Mouse (Mus musculus) gonadal fat pad, adult 2 months (tissue): ENCODE measurements around the gene Hmga1. TPM values are rescaled to one million over a fixed set of nuclear protein-coding genes. Genes with fewer than 3 reads are reported as not detected.

Source experiments
- DNase-seq: peaks from one replicate; pipeline ENCODE4 v3.0.0-alpha.2; 2012; ENCODE audit warnings: low read depth
- polyA plus RNA-seq: library from polyadenylated mRNA; depleted of rRNA; stranded (reverse); fragments of >200 nt; gene quantifications from 2 replicates; pipeline ENCODE4 v1.2.3, GENCODE M21; 2012

Gene Hmga1
- polyA plus RNA-seq, 1 experiment, result 36.6 TPM

DNA sequence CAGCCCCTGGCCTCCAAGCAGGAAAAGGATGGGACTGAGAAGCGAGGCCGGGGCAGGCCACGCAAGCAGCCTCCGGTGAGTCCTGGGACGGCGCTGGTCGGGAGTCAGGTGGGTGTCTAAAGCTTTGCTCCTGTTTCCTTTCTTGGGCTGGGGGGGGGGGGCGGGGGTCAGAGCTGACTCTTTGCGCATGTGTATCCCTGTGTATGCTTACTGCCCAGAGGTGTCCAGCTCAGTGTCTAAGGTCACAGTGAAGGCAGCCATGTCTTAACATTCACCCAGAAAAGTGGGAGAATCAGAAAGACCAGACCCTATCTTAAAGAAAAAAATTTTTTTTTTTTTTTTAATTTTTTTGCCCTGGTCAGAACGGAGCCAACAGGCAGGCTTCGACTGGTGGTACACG lies 3.3 kb downstream of the Hmga1 start:
- DNase-seq, result no peak

DNA sequence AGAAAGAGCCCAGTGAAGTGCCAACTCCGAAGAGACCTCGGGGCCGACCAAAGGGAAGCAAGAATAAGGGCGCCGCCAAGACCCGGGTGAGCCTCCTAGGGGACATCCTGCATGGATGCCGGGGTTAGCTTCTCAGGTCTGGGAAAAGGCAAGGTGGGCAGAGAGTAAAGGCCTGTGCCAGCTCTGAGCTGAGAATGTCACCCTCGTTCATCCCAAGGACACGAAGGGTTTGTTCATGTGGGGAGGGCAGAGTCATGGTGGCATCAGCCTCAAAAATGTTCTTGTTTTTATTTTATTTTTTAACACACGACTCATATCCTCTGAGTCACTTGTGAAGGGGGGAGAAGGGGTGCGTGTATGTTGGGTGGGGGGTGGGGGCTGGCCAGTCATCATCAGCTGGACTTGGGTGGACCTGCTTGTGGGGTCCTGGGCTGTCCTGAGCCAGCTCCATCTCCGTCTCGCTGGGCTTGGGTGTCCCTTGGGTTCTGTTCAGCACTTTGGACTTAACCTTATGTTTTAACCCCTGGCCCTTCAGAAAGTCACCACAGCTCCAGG lies 4.7 kb downstream of the Hmga1 start:
- no peak for DNase-seq

DNA sequence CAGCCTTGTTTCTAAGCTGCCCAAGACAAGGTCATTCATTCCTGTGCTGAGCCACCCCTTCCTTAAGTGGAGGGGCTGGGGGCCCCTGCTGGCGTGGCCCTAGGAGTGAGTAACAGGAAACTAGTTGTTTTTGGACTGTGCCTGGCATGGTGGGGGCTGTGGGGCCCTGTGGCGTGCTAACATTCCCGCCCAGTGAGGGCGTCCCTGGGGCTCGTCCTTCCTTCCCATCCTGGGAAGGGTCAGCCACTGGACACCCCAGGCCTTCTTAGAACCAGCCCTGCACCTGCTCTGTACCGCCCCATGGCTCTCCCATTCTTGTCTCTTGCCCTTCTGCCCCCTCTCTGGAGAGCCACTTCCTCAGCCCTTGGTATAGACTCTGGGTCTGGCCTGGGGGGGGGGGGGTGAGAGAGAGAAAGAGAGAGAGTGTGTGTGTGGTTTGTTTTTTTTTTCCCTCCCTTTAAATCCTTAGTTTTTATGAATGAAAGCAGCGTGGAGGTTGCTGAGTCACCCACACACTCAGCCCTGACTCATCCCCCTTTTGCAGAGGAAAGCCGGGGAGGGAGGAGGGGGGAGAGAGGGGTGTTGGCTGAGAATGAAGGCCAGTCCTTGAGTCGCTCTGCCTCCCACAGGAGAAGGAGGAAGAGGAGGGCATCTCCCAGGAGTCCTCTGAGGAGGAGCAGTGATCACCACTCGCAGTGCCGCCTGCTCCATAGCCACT lies 5.7 kb downstream of the Hmga1 start:
- no peak for DNase-seq

DNA sequence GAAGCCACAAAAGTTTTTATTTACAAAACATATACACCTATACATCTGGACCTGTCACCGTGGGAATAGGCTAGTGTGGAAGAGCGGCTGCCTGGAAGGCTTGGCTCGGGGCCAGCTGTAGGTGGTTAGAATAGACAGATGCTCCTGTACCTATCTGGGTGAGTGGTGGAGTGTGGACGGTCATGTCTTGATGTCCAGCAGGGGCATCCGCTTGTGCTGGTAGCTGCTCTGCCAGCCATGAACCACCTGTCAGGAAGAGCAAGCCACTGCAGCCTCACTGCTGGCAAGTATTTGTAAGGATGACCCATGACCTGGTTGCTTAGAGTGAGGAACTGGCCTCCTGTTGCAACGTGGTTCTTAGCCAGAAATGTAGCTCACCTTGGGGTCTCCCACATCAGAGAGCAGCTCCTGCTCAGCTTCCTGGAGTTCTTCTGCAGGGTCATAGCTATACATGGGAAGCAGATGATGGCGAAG lies 7.5 kb downstream of the Hmga1 start:
- DNase-seq, result no peak

DNA sequence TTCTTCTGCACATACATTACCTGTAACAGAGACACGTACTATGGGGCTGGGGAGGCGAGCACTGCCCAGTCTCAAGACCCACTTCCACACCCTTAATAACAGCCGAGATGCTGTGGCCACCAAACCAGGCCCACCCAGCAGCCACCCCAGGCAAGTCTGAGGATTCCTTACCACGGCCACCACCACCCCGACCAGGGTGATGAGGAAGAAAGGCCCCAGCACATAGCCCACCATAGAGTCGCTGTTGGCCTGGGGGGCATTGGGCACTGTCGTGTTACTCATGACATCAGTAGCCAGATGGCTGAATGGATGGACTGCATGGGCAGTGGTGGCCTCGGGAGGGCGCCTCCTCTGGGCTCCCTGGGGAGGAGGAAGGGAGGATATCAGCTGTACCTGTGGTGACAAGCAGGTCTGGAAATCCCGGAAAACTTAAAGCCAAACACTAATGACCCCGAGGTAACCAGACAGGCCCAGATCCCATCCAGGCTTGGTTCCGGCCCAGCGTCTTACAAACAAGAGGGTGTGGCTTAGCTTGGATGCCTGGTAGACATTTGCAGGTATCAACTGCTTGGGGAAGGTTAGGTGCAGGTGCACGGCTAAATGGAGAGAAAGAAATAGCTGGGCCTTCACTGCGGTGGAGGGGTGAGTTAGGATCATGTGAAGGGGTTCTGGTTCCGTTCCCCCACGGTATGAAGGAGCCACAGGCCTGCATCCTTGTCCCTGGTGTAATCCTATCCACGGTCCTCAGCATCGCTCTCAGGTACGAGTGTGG lies 8.3 kb downstream of the Hmga1 start:
- no peak for DNase-seq

DNA sequence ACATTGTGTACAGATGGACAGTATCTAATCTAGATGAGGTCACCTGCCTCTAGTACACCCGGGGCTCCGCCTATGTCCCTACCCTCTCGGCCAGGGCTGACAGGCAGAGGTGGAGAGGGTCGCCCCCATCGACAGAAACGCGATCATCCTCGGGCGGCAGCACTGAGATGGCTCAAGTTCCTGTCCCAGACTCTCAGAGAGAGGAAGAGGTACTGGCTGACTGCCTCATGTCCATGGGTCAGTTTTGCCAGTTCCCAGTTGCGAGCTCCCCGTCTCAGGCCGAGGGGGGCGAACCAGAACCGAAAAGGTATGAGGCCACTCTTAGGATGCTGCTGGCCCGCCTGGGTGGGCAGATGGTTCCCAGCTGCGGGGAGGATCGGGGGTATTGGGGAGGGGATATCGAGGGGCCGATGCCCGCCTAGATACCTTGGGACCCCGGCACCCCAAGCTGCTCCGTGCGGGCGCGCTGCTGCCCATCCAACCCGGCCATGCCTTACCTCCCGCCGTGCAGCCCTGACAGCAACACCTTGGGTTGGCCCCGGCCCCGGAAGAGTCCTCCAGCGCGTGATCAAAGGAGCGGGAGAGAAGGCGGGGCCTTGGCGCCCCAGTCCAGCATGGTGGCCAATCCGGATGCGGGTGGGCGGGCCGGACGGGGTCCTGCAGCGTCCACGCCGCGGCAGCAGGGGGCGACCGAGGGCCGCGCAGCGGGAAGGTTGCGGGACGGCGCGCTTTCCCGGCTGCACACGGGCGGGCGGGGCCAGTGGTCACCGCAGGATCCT lies 9.1 kb downstream of the Hmga1 start, which contains the start of gene AI413582:
TSS of gene AI413582 (minus strand) at position 594 of the 779 bp plus-strand sequence.
- no peak for DNase-seq

DNA sequence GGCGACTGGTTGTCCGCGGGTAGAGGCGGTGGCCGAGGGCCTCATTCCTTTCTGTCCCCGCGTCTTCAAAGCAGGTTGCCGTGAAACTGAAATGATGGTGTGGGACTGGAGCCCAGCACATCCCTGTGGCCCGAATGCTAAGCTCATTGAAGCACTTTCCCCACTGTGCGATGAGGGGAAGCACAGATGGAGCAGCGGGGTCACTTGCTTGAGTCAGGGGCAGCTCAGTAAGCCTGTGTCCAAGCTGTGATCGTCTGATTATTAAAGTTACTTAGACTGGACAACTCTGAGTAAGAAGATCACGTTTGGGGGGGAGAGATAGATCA lies 9.6 kb downstream of the Hmga1 start:
- no peak for DNase-seq

DNA sequence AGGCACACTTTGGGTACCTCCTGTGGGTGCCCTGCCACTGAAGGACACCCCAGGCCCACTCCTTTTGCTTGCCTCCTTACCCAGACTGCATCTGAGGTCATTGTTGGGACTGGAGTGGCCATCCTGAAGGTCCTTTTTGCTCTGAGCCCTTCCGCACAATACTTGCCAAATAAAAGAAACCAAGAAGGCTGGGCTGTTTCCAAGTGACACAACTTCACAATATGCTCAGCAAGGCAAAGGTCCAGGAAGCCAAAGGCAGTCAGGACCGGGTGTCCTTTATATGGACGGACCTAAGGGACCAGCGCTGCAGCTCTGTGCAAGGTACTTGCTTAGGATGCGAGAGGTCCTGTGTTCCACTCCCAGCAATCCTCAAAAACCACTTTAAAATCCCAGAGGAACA lies 11.9 kb downstream of the Hmga1 start:
- DNase-seq, result no peak

DNA sequence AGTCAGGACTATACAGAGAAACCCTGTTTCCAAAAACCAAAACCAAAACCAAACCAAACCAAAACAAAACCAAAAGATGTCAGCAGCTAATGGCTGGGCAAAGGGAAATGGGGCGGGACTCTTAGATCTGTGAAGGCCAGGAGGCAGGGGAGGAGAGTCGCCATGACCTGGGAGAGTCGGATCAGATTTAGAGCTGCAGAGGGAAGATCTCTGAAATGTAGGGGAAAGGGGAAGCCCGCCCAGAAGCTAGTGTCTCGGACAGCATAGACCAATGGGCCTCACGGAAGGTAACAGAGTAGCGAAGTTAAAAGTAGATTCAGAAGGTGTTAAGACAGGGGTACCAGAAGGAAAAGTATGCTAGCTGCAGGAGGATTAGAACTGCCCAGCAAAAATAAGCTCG lies 15.0 kb downstream of the Hmga1 start:
- no peak for DNase-seq

DNA sequence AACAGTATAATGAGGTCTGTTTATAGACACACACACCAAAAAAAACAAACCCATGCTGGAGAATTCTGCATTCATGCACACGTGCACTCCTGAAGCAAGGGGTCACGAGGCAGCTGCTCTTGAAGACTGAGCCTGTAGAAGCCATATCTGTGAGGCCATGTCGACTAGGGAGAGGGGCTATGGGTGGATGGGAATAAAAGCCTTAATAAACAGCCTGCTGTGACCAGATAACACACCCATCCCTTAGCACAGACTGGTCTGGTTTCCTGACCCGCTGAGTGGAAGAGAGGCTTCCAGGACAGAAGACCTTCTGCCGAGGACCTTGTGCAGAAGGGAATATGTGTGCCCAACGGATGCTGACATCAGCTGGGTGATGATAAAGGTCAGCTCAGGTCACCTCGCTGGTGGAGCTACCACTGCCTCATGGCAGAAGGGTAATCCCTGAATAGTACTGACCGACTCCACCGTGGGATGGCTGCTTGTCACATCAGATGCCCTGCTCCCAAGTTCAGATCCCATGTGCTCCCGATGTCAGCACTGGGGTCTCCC lies 17.5 kb downstream of the Hmga1 start:
- no peak for DNase-seq

DNA sequence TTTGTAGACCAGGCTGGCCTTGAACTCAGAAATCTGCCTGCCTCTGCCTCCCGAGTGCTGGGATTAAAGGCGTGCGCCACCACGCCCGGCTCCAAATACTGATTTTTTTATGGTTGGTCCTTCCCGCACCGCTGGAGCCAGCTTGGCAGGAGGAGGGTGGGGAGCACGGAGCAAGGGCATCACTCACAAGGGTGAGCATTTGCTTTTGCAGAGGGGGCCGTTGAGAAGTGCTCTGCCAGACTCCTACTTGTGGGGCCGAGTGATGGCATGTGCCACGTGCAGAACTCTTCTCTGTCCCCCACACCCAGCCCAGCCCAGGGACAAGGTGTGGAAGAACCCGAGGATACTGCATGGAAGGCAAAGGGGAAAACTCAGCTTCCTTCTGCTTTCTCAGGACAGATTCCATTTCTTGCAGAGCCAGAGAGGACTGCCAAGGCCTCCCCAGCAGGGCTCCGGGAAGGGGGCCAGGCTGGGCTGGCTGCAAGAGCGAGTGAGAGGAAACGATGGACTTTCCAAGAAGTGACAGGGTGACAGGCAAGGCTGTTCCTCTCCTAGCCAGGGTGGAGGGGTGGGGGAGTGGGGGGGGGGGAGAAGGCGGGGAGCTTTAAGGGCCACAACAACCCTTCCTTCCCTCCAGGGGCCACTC lies 18.3 kb downstream of the Hmga1 start:
- no peak for DNase-seq

DNA sequence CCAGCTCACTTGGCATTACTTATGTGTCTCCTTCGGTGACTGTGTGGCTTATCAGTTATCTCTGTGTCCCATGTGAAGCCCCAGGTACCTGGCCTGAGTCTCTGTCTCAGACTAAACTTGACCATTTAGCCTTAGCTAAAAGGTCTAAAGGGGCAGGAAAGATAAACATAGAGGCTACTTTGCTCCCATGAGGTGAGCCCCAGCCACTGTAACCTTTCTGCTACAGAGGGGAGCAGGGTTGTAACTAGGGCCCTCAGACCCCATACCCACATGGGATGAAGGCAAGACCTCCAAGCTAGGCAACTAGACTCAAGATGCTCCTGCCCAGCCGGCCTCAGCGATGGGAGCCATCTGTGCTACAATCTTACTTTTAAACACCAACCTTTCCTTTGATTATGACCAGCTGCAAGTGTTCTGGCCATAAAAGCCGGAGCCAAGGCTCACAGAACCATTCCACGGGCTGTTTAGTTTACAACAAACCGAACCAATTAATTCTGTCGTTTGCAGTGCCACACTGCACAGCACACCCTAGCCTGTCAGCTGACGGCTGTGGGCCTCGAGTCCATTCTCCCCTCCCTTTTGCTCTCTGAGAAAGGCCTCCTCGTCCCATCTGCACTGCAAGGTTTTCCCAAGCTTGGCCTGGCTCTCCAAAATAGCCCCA lies 18.9 kb downstream of the Hmga1 start:
- DNase-seq, result no peak

DNA sequence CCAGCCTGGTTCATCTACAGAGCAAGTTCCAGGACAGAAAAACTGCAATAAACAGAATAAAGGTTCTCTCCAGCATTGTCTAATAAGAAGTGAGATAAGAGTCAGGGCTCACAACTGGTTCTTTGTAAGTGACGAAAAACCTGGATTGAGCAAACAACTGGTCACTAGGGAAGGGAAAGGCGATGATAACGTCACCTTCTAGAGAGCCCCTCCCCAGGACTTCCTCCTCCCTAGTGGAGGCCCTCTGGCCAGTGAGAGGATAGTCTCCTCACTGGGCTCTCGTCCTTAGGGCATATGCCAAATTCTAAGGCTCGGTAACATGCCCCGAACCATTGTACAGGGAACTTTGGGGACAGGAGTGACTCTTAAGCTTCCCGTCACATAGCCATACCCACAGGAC lies 19.8 kb downstream of the Hmga1 start:
- DNase-seq, result no peak

DNA sequence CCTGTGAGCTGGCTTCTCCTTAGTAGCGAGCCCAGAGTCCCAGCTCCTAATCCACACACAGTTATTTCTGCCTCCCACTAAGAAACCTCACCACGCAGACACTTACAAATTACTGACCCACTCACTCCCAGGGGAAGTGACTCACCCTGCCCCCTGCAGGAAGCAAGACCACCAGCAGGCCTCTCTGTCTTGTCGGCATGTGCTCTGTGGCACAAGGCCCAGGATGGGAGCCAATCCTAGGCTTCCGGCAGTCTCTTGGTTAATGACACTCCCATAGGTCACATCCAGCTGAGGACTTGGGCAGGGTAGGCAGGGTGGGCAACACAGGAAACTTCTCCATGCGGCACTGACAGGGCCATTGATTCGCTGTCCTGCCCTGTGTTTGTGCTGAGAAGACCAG lies 21.2 kb downstream of the Hmga1 start:
- no peak for DNase-seq

DNA sequence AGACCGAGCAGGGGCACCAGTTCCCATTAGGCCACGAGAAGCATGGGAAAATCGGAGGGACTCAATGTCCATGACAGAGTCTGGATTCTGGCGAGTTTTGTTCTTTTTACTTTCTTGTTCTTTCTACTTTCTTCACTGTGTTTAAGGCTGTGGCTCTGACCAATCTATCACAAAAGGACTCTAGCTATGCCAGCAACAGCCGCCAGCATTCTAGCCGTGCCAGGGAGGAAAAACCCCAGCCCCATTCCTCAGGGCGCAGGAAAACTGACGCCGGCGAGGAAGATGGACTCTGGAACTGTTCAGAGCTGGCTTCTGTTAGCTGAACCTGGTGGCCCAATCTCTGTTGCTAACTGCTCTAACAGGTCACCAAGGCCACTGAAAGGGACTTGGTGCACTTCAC lies 22.2 kb downstream of the Hmga1 start:
- DNase-seq, result no peak

DNA sequence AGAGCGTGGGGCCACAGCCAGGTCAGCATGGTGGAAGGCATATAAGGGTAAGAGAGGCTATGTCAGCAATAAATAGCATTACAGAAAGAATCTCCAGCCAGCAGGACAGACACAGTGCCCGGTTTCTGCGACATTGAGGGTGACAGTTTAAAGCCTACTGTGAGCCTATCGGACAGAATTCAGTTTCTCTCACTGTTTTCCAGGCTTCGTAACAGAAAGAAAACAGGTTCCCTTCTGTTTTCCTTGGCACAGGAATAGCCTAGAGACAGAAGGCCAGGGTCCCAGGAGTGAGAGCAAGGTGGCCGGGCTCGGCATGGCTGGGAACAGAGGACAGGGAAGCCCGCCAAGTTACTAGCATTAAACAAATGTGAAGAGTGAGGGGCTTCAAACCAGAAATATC lies 23.5 kb downstream of the Hmga1 start:
- no peak for DNase-seq

DNA sequence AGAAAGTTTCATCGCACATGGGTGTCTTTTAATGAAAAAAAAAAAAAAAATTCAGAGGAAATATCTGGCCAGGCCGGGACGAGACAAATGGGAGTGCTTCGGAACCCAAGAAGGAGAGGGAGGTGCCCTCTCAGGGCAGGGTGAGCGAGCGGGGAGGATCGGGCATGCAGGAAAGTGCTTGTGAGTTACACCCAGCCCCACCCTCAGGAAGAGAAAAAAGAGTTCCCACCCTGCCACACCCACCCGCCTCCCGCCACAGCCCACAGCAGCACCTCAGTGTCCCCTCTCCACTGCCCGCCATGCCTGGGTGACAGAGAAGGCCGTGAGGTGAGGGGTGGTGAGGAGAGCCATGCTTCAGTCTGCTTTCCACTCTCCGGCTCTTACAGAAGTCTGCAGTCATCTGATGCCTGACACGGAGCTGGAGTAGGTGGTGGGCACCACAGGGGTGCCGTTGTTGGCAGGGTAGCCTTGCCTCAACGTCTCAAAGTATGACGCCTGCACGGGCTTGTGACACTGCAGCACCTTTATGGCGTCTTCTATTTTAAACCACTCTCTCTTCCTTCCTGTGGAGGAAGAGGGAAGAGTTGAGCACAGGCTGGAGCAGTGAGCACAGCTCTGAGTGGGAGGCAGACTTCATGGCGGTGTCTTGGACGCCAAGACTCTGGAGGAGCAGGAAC lies 24.2 kb downstream of the Hmga1 start:
- no peak for DNase-seq

DNA sequence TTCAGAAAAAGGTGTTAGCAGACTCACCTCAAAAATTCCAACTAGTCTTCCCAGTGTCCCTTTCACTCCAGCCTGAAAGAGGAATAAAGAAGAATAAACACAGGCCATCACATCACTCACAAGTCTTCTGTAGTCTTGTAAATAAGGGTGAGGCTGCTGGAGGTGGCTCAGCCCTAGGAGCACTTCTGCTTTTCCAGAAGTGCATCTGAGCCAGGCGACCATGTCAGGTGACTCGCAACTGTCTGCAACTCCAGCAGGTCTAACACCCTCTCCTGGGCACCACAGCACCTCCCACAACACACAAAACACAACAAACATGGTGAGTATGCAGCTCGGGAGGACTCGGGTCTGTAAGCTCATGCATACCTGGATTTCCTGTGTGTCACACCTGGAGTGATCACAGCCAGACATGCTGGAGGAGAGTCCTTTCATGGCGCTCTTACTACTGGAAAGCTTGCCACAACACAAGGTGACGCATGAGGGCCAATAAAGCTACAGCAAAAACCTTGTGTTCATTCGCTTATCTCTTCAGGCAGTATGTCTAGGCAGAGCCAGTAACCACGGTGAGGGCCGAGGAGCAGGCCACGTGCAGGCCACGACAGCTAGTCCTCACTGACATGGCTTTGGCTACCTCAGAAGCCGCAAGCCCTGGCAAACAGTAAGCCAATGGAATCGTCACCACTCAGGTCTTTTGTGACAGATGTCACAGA lies 27.0 kb downstream of the Hmga1 start:
- no peak for DNase-seq

DNA sequence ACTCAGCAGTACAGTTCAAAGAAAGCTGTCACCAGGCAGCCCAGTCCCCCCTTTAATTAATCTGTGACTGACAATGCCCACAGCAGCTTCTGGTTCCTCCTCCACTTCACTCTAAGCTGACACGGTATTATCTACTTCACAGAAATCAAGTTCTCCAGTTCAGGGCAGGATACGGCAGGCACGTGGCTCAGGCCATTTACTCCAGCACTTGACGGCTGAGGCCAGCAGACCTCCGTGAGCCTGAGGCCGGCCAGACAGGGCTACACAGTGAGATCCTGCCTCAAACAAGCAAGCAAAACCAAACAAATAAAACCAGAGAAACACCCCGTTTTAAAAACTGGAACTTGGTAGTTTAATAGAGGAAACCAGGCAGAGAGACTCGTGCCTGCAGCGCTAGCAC lies 30.4 kb downstream of the Hmga1 start:
- no peak for DNase-seq

DNA sequence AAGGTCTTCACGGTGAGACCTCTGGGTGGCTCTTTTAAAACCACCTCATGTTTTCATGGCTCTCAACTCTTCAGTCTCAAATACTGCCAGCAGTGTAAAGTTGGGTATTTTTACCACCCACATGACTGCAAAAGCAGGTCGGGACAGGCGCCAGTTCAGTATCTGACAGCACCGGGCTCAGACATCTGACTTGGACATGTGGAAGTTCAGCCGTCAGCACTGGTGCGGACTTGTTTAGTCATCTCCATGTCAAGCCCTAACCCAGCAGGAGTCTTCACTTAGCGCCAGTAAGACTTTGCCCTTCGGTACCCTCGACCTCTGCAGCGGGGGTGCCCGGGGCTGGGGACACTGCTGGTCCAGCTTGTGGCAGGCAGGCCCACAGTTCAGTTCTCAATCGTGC lies 31.0 kb downstream of the Hmga1 start:
- no peak for DNase-seq
